Mouse (Mus musculus) CH12.LX (cell line): ENCODE data around the gene Gm21915. TPM values are rescaled to one million over a fixed set of nuclear protein-coding genes. Genes with fewer than 3 reads are reported as not detected.

ENCODE experiments used
- DNase-seq: peaks from one replicate; pipeline ENCODE4 v3.0.0-alpha.2; 2013; ENCODE audit errors: extremely low read depth
- H3K27ac ChIP-seq: 2 replicates; pipeline ENCODE4 v1.5.1; 2012; ENCODE audit warnings: low read depth, mild to moderate bottlenecking, control low read depth, moderate library complexity; ENCODE audit not compliant: insufficient read depth
- H3K27me3 ChIP-seq: replicated peaks from 2 replicates; pipeline ENCODE3; 2012; ENCODE audit warnings: inconsistent platforms
- H3K36me3 ChIP-seq, 2 experiments: replicated peaks in 1 of 2; 2 replicates each; pipeline versions ENCODE3 to v1.6.1; 2012; ENCODE audit warnings: inconsistent platforms in 1 of 2, low read length in 1 of 2, mild to moderate bottlenecking in 1 of 2, mixed read lengths in 1 of 2, moderate library complexity in 1 of 2; ENCODE audit not compliant: control insufficient read depth in 1 of 2, insufficient read depth in 1 of 2
- H3K4me1 ChIP-seq, 2 experiments: 2 replicates each; pipeline ENCODE4 v1.6.1; 2012; ENCODE audit warnings: inconsistent platforms in 1 of 2, moderate library complexity in 1 of 2; ENCODE audit not compliant: insufficient read depth in 2 of 2, control insufficient read depth in 1 of 2
- H3K4me2 ChIP-seq: 2 replicates; pipeline ENCODE4 v1.6.1; 2012; ENCODE audit warnings: low read depth, mild to moderate bottlenecking, control low read depth; ENCODE audit not compliant: poor library complexity, insufficient read depth, severe bottlenecking
- H3K4me3 ChIP-seq, 3 experiments: fragments of 150-350 bp in 1 of 3; sonication (generic) in 1 of 3; replicated peaks in 1 of 3; 2 replicates each; pipeline versions ENCODE3 to v1.5.1; 2011 to 2012; ENCODE audit warnings: low read depth in 2 of 3, low read length in 2 of 3, mild to moderate bottlenecking in 2 of 3, moderate library complexity in 2 of 3, control low read depth in 1 of 3, improper control_type of control experiment in 1 of 3, inconsistent platforms in 1 of 3, mixed read lengths in 1 of 3; ENCODE audit not compliant: poor library complexity in 1 of 3
- H3K79me2 ChIP-seq: replicated peaks from 2 replicates; pipeline ENCODE4 v1.6.1; 2012; ENCODE audit warnings: mild to moderate bottlenecking, moderate library complexity; ENCODE audit not compliant: control insufficient read depth, poor library complexity, insufficient read depth, severe bottlenecking; ENCODE audit errors: extremely low read depth
- H3K9ac ChIP-seq: 2 replicates; pipeline ENCODE4 v1.6.1; 2012; ENCODE audit warnings: low read depth, mild to moderate bottlenecking, control low read depth, moderate library complexity; ENCODE audit not compliant: insufficient read depth
- H3K9me3 ChIP-seq: replicated peaks from 2 replicates; pipeline ENCODE3; 2012; ENCODE audit warnings: low read length, inconsistent platforms, mixed read lengths
- CHD1 ChIP-seq: IDR thresholded peaks from 2 replicates; pipeline ENCODE4 v1.6.1; 2012; ENCODE audit warnings: low read depth, low read length, improper control_type of control experiment, inconsistent platforms
- CHD2 ChIP-seq: IDR thresholded peaks from 2 replicates; pipeline ENCODE4 v1.6.1; 2011; ENCODE audit warnings: low read length, improper control_type of control experiment
- CTCF ChIP-seq, 2 experiments: IDR thresholded peaks in 1 of 2; conservative IDR thresholded peaks in 1 of 2; 2 replicates each; pipeline ENCODE4 v1.5.1; 2011 to 2012; ENCODE audit warnings: low read depth in 2 of 2, low read length in 2 of 2, improper control_type of control experiment in 1 of 2, inconsistent platforms in 1 of 2, mild to moderate bottlenecking in 1 of 2, moderate library complexity in 1 of 2
- E2F4 ChIP-seq: IDR thresholded peaks from 2 replicates; pipeline ENCODE4 v1.6.1; 2011; ENCODE audit warnings: low read depth, low read length, improper control_type of control experiment; ENCODE audit not compliant: insufficient replicate concordance
- EP300 ChIP-seq: IDR thresholded peaks from 2 replicates; pipeline ENCODE4 v1.6.1; 2011; ENCODE audit warnings: low read length, improper control_type of control experiment
- ETS1 ChIP-seq: conservative IDR thresholded peaks from 2 replicates; pipeline ENCODE4 v1.6.1; 2012; ENCODE audit warnings: low read depth, mild to moderate bottlenecking, inconsistent platforms, low read length, improper control_type of control experiment, moderate library complexity
- GABPA ChIP-seq: IDR thresholded peaks from 2 replicates; pipeline ENCODE4 v1.6.1; 2012; ENCODE audit warnings: low read depth, low read length, improper control_type of control experiment, inconsistent platforms; ENCODE audit not compliant: insufficient replicate concordance
- HCFC1 ChIP-seq: IDR thresholded peaks from 2 replicates; pipeline ENCODE4 v1.6.1; 2012; ENCODE audit warnings: low read depth, mild to moderate bottlenecking, inconsistent platforms, low read length, improper control_type of control experiment
- JUN ChIP-seq: IDR thresholded peaks from 2 replicates; pipeline ENCODE4 v1.6.1; 2011; ENCODE audit warnings: low read depth, mild to moderate bottlenecking, low read length, improper control_type of control experiment, moderate library complexity; ENCODE audit not compliant: insufficient read depth
- JUND ChIP-seq: conservative IDR thresholded peaks from 2 replicates; pipeline ENCODE4 v1.6.1; 2011; ENCODE audit warnings: low read depth, low read length, improper control_type of control experiment
- KAT2A ChIP-seq: IDR thresholded peaks from 2 replicates; pipeline ENCODE4 v1.6.1; 2012; ENCODE audit warnings: low read length, improper control_type of control experiment, inconsistent platforms; ENCODE audit not compliant: insufficient replicate concordance
- MAFK ChIP-seq: IDR thresholded peaks from 2 replicates; pipeline ENCODE4 v1.6.1; 2011; ENCODE audit warnings: low read length, improper control_type of control experiment; ENCODE audit not compliant: insufficient replicate concordance
- MAX ChIP-seq: IDR thresholded peaks from 2 replicates; pipeline ENCODE4 v1.6.1; 2011; ENCODE audit warnings: low read length, improper control_type of control experiment
- MXI1 ChIP-seq: IDR thresholded peaks from 2 replicates; pipeline ENCODE4 v1.6.1; 2011; ENCODE audit warnings: mild to moderate bottlenecking, low read depth, low read length, improper control_type of control experiment
- NRF1 ChIP-seq: IDR thresholded peaks from 2 replicates; pipeline ENCODE4 v1.6.1; 2014; ENCODE audit warnings: low read depth, mild to moderate bottlenecking, inconsistent platforms, low read length, improper control_type of control experiment, moderate library complexity
- PAX5 ChIP-seq: IDR thresholded peaks from 2 replicates; pipeline ENCODE4 v1.6.1; 2012; ENCODE audit warnings: low read length, inconsistent platforms, mixed read lengths
- POLR2AphosphoS2 ChIP-seq: IDR thresholded peaks from 2 replicates; pipeline ENCODE4 v1.6.1; 2011; ENCODE audit warnings: low read depth, low read length, improper control_type of control experiment
- RAD21 ChIP-seq: IDR thresholded peaks from 2 replicates; pipeline ENCODE4 v1.6.1; 2011; ENCODE audit warnings: low read depth, mild to moderate bottlenecking, low read length, improper control_type of control experiment, moderate library complexity
- SIN3A ChIP-seq: IDR thresholded peaks from 2 replicates; pipeline ENCODE4 v1.6.1; 2012; ENCODE audit warnings: low read length, improper control_type of control experiment, inconsistent platforms
- SMC3 ChIP-seq: IDR thresholded peaks from 2 replicates; pipeline ENCODE4 v1.6.1; 2011; ENCODE audit warnings: low read depth, low read length, improper control_type of control experiment
- TCF12 ChIP-seq: IDR thresholded peaks from 2 replicates; pipeline ENCODE4 v1.6.1; 2014; ENCODE audit warnings: low read depth, mild to moderate bottlenecking, inconsistent platforms, low read length, improper control_type of control experiment
- UBTF ChIP-seq: IDR thresholded peaks from 2 replicates; pipeline ENCODE4 v1.6.1; 2012; ENCODE audit warnings: low read depth, mild to moderate bottlenecking, inconsistent platforms, low read length, improper control_type of control experiment, moderate library complexity
- USF2 ChIP-seq: conservative IDR thresholded peaks from 2 replicates; pipeline ENCODE4 v1.6.1; 2011; ENCODE audit warnings: low read depth, low read length, improper control_type of control experiment
- ZC3H11A ChIP-seq: IDR thresholded peaks from 2 replicates; pipeline ENCODE4 v1.6.1; 2012; ENCODE audit warnings: low read depth, mild to moderate bottlenecking, inconsistent platforms, low read length, improper control_type of control experiment
- ZKSCAN1 ChIP-seq: IDR thresholded peaks from 2 replicates; pipeline ENCODE4 v1.6.1; 2012; ENCODE audit warnings: low read depth, inconsistent platforms, low read length, improper control_type of control experiment, borderline replicate concordance
- dilution Hi-C: fragments of 300-500 bp; cut with MboI; formaldehyde crosslinking; loops from 2 replicates; pipeline ENCODE4 v1.14.3; 2020; ENCODE audit warnings: low sequenced_read_pairs; ENCODE audit not compliant: extremely low pct_unique_long_range_greater_than_20kb, extremely low pct_ligation_motif_present
- in situ Hi-C: fragments of 300-500 bp; cut with MboI; formaldehyde crosslinking; loops from 3 replicates; pipeline ENCODE4 v1.14.3; 2019; ENCODE audit warnings: low sequenced_read_pairs, low pct_ligation_motif_present, low pct_unique_long_range_greater_than_20kb, mixed read lengths
- polyA plus RNA-seq: library from polyadenylated mRNA; unstranded; fragments of >175 nt; gene quantifications from 2 replicates; pipeline ENCODE4 v1.2.1, GENCODE M21; 2012; ENCODE audit warnings: low read depth; ENCODE audit not compliant: insufficient read length
- total RNA-seq, 2 experiments: library from RNA; depleted of rRNA; stranded (reverse); fragments of 300-350 nt in 1 of 2; fragments of >200 nt in 1 of 2; gene quantifications; 2 replicates each; pipeline ENCODE4 v1.2.3; 2012 to 2014

Gene Gm21915
- total and polyA plus RNA-seq, 3 experiments, result not detected

- peaks cover 12 to 36% of the 10 kb centered on the region in 2 experiments for H3K4me1 ChIP-seq
- H3K36me3 ChIP-seq, result no peaks in the 10 kb centered on the region
- no peak overlapping the region for H3K4me3 ChIP-seq
- peaks cover 11% of the 10 kb centered on the region for H3K27me3 ChIP-seq
- H3K9ac ChIP-seq, result no peak overlapping the region
- dilution Hi-C loops, result no loop called here
- no peaks in the 10 kb centered on the region for H3K79me2 ChIP-seq
- TF ChIP-seq TCF12, result no peak
- TF ChIP-seq RAD21, result peak; percentile 81
- TF ChIP-seq ZC3H11A, result 0 out of 2 replicates have a peak, but pooled peaks have one; percentile 26
- TF ChIP-seq SMC3, result peak; percentile 76
- no peak for TF ChIP-seq CHD1
- TF ChIP-seq CTCF (conservative IDR thresholded peaks at IDR 0.05 in 1 of 2, IDR thresholded peaks at IDR 0.05 in 1 of 2; ENCODE audit: low read depth in 2 of 2, low read length in 2 of 2), result peak; percentile 55 to 82
- no peaks in the 10 kb centered on the region for H3K9me3 ChIP-seq
- H3K4me2 ChIP-seq, result no peak overlapping the region
- in situ Hi-C loops, result loop anchor here (5.0 kb wide), 1 partner anchor 129 kb away; no protein-coding TSS in a partner anchor
- DNase-seq, result peak; percentile 76
- no peak overlapping the region for H3K27ac ChIP-seq
These were observed 42.0 kb upstream of the Gm21915 start for GRCm38 (mm10) chr9:40628130-40629069.

GRCm38 (mm10) chr9:40629441-40629840 is 41.0 kb upstream of the Gm21915 start:
- Histone ChIP-seq H3K9me3 (no peaks in the 10 kb centered on the region), H3K27ac (no peak overlapping the region), H3K4me1 (peaks cover 12 to 36% of the 10 kb centered on the region in 2 experiments), H3K36me3 (no peaks in the 10 kb centered on the region), H3K79me2 (no peaks in the 10 kb centered on the region), H3K27me3 (peaks cover 8% of the 10 kb centered on the region), H3K4me3 (no peak overlapping the region), H3K9ac (no peak overlapping the region), H3K4me2 (no peak overlapping the region)
- in situ Hi-C loops (loop anchor here (5.0 kb wide), 1 partner anchor 128 kb away; no protein-coding TSS in a partner anchor), dilution Hi-C loops (no loop called here)
- no peak for DNase-seq
- no peak for TF ChIP-seq ETS1
- TF ChIP-seq JUN, result no peak
- TF ChIP-seq SIN3A, result no peak
- TF ChIP-seq MAX, result no peak
- no peak for TF ChIP-seq JUND
- no peak for TF ChIP-seq ZKSCAN1
- no peak for TF ChIP-seq PAX5
- no peak for TF ChIP-seq MAFK
- TF ChIP-seq E2F4, result no peak
- no peak for TF ChIP-seq HCFC1
- no peak for TF ChIP-seq EP300
- TF ChIP-seq UBTF, result no peak
- TF ChIP-seq GABPA, result no peak
- no peak for TF ChIP-seq POLR2AphosphoS2
- TF ChIP-seq MXI1, result no peak
- TF ChIP-seq NRF1, result no peak
- no peak for TF ChIP-seq USF2
- no peak for TF ChIP-seq CHD2
- no peak for TF ChIP-seq KAT2A
- TF ChIP-seq RAD21, result no peak
